Mouse (Mus musculus): Measurements from ENCODE around the gene Miga1. TPM values are rescaled to one million over a fixed set of nuclear protein-coding genes. Genes with fewer than 3 reads are reported as not detected.

Gene Miga1
- polyA plus RNA-seq, 1 experiment: 15.5 TPM

GRCm38 (mm10) chr3:152245273-152245910 is 94.8 kb downstream of the Miga1 start:
- DNase-seq (ENCODE audit: low read depth): no peak

GRCm38 (mm10) chr3:152243304-152243703 is 96.9 kb downstream of the Miga1 start:
- no peak for DNase-seq (ENCODE audit: low read depth)

DNA sequence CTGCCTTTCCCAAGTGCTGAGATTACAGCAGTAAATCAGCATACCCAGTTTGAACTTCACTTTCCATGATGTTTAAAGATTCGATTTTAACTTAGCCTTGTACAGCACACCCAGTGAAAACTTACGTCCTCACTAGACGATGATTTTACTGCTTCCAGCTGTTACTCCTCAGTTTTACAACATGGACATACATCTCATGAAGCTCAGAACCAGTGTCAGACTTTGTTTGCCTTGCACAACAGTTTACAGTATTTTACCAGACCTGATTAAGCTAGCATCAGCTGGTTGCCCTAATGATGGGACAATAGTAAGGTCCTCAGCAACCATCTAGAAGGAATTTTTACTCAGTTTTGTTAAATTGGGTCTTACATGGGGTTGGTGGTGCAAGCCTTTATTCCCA is 99.1 kb downstream of the Miga1 start:
- DNase-seq (ENCODE audit: low read depth): no peak

DNA sequence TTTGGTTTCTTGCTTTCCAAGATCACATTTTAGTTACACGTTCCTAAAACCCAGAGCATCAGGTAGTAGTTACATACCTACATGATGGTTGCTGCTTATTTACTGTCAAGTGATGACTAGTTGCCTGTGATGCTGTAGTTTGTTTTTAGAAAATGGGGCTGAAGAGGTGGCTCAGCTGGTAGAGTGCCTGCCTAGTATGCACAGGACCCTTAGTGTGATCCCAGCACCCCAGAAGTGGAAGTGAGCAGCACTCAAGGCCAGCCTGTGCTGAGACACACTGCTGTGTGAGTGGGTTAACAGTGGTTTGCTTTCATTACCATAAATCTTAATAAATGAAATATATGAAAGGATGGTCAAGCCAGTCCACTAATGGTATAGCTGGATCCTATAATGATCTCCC is 100.6 kb downstream of the Miga1 start:
- no peak for DNase-seq (ENCODE audit: low read depth)

GRCm38 (mm10) chr3:152238836-152239235 is 101.4 kb downstream of the Miga1 start:
- DNase-seq (ENCODE audit: low read depth): no peak

GRCm38 (mm10) chr3:152235805-152236204 is 104.4 kb downstream of the Miga1 start:
- DNase-seq (ENCODE audit: low read depth): no peak

- no peak for DNase-seq (ENCODE audit: low read depth)
These were observed 105.0 kb downstream of the Miga1 start for GRCm38 (mm10) chr3:152235238-152235637.

DNA sequence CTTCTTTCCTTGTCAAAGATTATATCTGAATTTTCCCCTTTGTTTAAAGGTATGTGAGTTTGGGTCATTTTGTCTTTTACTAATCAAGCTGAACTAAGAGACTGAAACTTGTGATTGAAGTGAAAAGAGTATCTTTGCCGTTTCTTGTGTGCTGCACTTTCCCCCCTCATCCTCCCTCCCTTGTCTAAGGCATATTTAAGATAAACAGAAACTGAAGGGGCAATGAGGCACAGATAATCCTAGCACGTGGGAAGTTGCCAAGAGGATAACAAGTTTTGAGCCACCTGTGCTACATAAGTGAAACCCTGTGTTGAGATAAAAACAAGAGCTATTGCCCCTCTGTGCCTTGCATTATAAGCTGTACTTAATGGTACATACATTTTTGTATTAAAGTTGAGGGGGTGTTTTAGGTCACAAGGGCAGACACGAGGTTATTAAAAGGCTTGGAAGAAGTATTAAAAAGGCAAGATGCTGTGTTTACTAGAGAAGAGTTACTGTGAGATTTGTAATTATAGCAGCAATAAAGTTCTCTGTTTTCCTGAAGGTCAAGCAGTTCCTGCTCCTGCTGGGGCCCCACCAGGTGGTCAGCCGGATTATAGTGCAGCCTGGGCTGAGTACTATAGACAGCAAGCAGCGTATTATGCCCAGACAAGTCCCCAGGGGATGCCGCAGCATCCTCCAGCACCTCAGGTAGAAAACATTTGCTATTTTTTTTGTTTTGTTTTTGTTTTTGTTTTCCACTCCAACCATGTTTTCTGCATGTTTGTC is 108.7 kb downstream of the Miga1 start:
- DNase-seq (ENCODE audit: low read depth): no peak

GRCm38 (mm10) chr3:152229271-152229670 is 110.9 kb downstream of the Miga1 start:
- DNase-seq (ENCODE audit: low read depth): no peak

- DNase-seq (ENCODE audit: low read depth): no peak
These were observed 111.4 kb downstream of the Miga1 start for GRCm38 (mm10) chr3:152228843-152229242.

- DNase-seq (ENCODE audit: low read depth): no peak
These were observed 114.3 kb downstream of the Miga1 start for GRCm38 (mm10) chr3:152225906-152226305.

DNA sequence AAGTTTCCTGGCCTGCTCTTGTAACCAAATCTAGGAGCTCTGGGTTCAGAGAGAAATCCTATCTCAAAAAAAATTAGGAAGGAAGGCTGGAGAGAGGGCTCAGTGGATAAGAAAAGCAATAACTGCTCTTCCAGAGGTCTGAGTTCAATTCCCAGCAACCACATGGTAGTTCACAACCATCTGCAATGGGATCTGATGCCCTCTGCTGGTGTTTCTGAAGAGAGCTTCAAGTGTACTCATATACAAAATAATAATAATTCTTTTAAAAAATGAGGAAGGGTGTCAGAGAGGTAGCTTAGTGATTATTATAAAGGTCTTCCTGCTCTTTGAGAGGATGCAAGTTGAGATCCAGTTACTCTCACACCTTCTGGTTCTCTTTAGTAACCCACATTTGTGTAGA is 115.3 kb downstream of the Miga1 start:
- DNase-seq (ENCODE audit: low read depth): no peak

Other genes with a start within 250 kb of the Miga1 start
- 3.7 and 7.1 TPM in 2 replicates for gene Gipc2, start 174.2 kb downstream of the Miga1 start, polyA plus RNA-seq (2012; rRNA removed)
- 12.6 and 13.3 TPM in 2 replicates for gene Dnajb4, start 130.1 kb downstream of the Miga1 start, polyA plus RNA-seq (2012; rRNA removed)
- gene Fubp1, start 130.0 kb downstream of the Miga1 start, polyA plus RNA-seq (2012; rRNA removed): 63.2 and 63.5 TPM in 2 replicates
- 0.47 and 0.84 TPM in 2 replicates for gene Nexn, start 74.1 kb downstream of the Miga1 start, polyA plus RNA-seq (2012; rRNA removed)
- gene Usp33, start 6.1 kb upstream of the Miga1 start, polyA plus RNA-seq (2012; rRNA removed): 25.9 and 34.2 TPM in 2 replicates
- 23.4 and 29.8 TPM in 2 replicates for gene Zzz3, start 55.1 kb upstream of the Miga1 start, polyA plus RNA-seq (2012; rRNA removed)

Measured in gonadal fat pad, adult 2 months (tissue).